Mouse (Mus musculus) bone marrow, adult 2 months (tissue): ENCODE measurements around the gene Lrrc43.

Source experiments
- CTCF ChIP-seq: fragments of 200-500 bp; IDR thresholded peaks from 2 replicates; pipeline ENCODE4 v1.5.1; 2011; ENCODE audit warnings: low read length, control low read depth; ENCODE audit not compliant: control insufficient read depth, insufficient read depth
- POLR2A ChIP-seq: fragments of 200-500 bp; IDR thresholded peaks from 2 replicates; pipeline ENCODE4 v1.6.1; 2011; ENCODE audit warnings: low read depth, mild to moderate bottlenecking, control low read depth, low read length, borderline replicate concordance; ENCODE audit not compliant: control insufficient read depth

DNA sequence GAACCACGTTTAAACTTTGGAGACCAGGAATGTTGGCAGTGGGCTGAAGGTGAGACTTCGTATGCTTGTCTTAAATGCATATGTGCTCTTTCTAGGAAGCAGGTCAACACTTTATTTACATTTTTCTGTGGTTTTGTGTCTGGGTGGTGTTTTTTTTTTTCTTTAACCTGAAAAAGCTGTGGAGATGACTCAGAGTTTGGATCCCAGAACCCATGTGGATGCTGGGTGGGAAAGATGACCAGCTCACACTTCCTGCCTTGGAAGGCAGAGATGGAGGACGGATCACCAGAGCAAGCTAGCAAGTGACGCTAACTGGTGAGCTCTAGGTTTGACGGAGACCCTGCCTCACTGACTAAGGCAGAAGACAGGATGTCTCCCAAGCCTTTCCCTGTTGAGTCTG is 25.8 kb downstream of the Lrrc43 start:
- no peak for TF ChIP-seq CTCF
- TF ChIP-seq POLR2A: no peak
